Mouse (Mus musculus) liver, postnatal 0 days (tissue): ENCODE measurements around the gene Rtkn2. TPM values are rescaled to one million over a fixed set of nuclear protein-coding genes. Genes with fewer than 3 reads are reported as not detected.

Experiments
- ATAC-seq: fragments of 200-750 bp; cut with Nextera tagmentation; 2 replicates; pipeline ENCODE4 v1.8.0; 2017; ENCODE audit warnings: mild to moderate bottlenecking, moderate library complexity
- DNase-seq: peaks from one replicate; pipeline ENCODE4 v3.0.0-alpha.2; 2016
- H3K27ac ChIP-seq: fragments of 300-500 bp; sonication (generic); 2 replicates; pipeline ENCODE4 v1.5.1; 2014; ENCODE audit warnings: antibody characterized with exemption, moderate library complexity, mild to moderate bottlenecking, low read depth
- H3K27me3 ChIP-seq: fragments of 300-500 bp; sonication (generic); 2 replicates; pipeline ENCODE4 v1.6.1; 2014; ENCODE audit warnings: low read length, control low read depth, mixed read lengths; ENCODE audit not compliant: insufficient read depth
- H3K36me3 ChIP-seq: fragments of 300-500 bp; sonication (generic); replicated peaks from 2 replicates; pipeline ENCODE4 v1.6.1; 2014; ENCODE audit warnings: mild to moderate bottlenecking, control low read depth, low read length, moderate library complexity, mixed read lengths; ENCODE audit not compliant: insufficient read depth
- H3K4me1 ChIP-seq: fragments of 300-500 bp; sonication (generic); 2 replicates; pipeline ENCODE4 v1.6.1; 2014; ENCODE audit warnings: antibody characterized with exemption, mild to moderate bottlenecking, control low read depth; ENCODE audit not compliant: insufficient read depth
- H3K4me2 ChIP-seq: fragments of 300-500 bp; sonication (generic); 2 replicates; pipeline ENCODE4 v1.6.1; 2014; ENCODE audit warnings: low read depth, mild to moderate bottlenecking, low read length, moderate library complexity, mixed read lengths
- H3K4me3 ChIP-seq: fragments of 300-500 bp; sonication (generic); 2 replicates; pipeline ENCODE4 v1.5.1; 2014; ENCODE audit warnings: low read depth, low read length
- H3K9ac ChIP-seq: fragments of 300-500 bp; sonication (generic); replicated peaks from 2 replicates; pipeline ENCODE4 v1.6.1; 2014; ENCODE audit warnings: mild to moderate bottlenecking, moderate library complexity
- H3K9me3 ChIP-seq: fragments of 300-500 bp; sonication (generic); 2 replicates; pipeline ENCODE4 v1.6.1; 2016; ENCODE audit warnings: mild to moderate bottlenecking, control low read depth, low read length, mixed read lengths
- CTCF ChIP-seq: sonication (generic); IDR thresholded peaks from 2 replicates; pipeline ENCODE4 v1.5.1; 2016; ENCODE audit warnings: antibody characterized with exemption, low read depth
- EP300 ChIP-seq: IDR thresholded peaks from 2 replicates; pipeline ENCODE4 v1.6.1; 2016; ENCODE audit warnings: antibody characterized with exemption, low read depth, mild to moderate bottlenecking
- WGBS: fragments of 180-500 bp; shearing (Covaris S2); extraction: QIAGEN DNeasy Blood & Tissue Kit; methylation state at CpG from one replicate; pipeline ENCODE4 v1.1.7; 2014; ENCODE audit not compliant: insufficient replicate concordance; 5-methylcytosine and 5-hydroxymethylcytosine counted together
- polyA plus RNA-seq: library from polyadenylated mRNA; unstranded; fragments of >200 nt; fragmentation: Nextera tagmentation; extraction: Ambion mirVana; gene quantifications from 2 replicates; pipeline ENCODE4 v1.2.1, GENCODE M21; 2015

The Rtkn2 gene
- polyA plus RNA-seq, 1 experiment from 2014 or later = 1.4 TPM

DNA sequence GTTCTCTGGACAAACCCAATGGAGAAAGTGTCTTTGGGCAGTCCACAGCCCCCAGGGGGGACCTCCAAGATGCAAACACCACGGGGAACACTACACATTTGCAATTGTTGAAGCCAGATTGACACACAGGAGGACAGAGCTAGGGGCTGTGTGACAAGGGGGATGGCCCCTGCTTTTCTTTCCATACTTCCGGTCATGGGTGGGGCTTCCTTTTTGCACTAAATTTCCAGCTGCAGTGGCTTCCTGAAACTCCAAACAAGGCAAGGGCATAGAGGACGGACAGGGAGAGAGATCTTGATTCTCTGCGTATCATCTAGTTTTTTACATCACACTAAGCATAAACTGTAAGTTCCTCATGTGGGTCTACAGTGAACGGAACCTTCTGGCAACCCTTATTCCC lies 88.6 kb downstream of the Rtkn2 start:
- TF ChIP-seq EP300 (no peak), CTCF (no peak)
- H3K4me1 ChIP-seq = no peaks in the 10 kb centered on the region
- no peaks in the 10 kb centered on the region for H3K36me3 ChIP-seq
- ATAC-seq (no peak), DNase-seq (no peak)
- no peak overlapping the region for H3K4me2 ChIP-seq
- H3K27me3 ChIP-seq = no peaks in the 10 kb centered on the region
- 71% methylated on average over 5 of the region's 5 CpGs for WGBS
- no peak overlapping the region for H3K9ac ChIP-seq
- no peak overlapping the region for H3K27ac ChIP-seq
- H3K9me3 ChIP-seq = no peaks in the 10 kb centered on the region
- H3K4me3 ChIP-seq = no peak overlapping the region

DNA sequence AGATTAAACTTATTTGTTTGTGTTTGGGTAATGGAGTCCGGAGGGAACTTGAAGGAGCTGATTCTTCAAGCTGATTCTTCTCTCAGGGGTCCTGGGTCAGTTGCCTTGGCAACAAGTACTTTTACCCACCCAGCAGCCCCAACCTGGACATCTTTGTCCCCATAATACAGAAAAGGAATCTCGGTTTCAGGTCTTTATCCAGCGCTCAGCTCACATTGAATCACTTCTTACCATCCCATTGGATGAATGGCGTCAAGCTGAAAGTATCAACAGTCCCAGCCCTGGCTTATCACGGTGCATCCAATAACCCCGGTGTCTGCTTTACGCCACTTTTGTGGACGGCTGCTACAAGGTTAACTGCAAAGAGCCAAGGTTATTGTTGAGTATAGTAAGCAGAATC lies 89.1 kb downstream of the Rtkn2 start:
- TF ChIP-seq CTCF (no peak), EP300 (no peak)
- Histone ChIP-seq H3K4me3 (no peak overlapping the region), H3K27me3 (no peaks in the 10 kb centered on the region), H3K9me3 (no peaks in the 10 kb centered on the region), H3K27ac (no peak overlapping the region), H3K9ac (no peak overlapping the region), H3K4me2 (no peak overlapping the region), H3K4me1 (no peaks in the 10 kb centered on the region), H3K36me3 (no peaks in the 10 kb centered on the region)
- 70% methylated on average over 8 of the region's 8 CpGs for WGBS
- no peak for DNase-seq
- no peak for ATAC-seq

DNA sequence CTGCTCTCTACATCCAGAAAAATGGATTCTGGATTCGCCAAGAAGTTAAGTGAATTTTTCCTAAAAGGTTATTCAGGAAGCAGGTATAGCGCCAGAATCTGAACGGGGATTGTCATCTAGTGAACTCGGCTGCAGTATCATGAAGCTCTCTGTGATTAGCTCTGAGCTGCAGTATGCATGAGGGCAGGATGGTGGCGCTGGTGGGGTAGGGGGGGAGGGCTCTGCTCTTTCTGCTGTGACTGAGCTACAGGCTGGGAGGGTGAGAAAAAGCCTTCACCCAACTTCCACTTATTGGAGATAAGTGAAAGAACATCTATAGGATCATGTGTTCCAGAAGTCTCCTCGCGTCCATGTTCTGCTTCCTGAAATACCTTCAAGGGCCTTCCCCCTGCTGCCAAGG lies 91.7 kb downstream of the Rtkn2 start:
- no peak for TF ChIP-seq EP300
- TF ChIP-seq CTCF = peak; percentile 21; the same call in 1 of the 2 replicates
- Histone ChIP-seq H3K4me3 (no peak overlapping the region), H3K27me3 (no peaks in the 10 kb centered on the region), H3K4me2 (no peak overlapping the region), H3K9ac (no peak overlapping the region), H3K36me3 (no peaks in the 10 kb centered on the region), H3K27ac (no peak overlapping the region), H3K4me1 (no peaks in the 10 kb centered on the region), H3K9me3 (no peaks in the 10 kb centered on the region)
- DNase-seq (no peak), ATAC-seq (no peak)
- WGBS = 78% methylated on average over 7 of the region's 7 CpGs

DNA sequence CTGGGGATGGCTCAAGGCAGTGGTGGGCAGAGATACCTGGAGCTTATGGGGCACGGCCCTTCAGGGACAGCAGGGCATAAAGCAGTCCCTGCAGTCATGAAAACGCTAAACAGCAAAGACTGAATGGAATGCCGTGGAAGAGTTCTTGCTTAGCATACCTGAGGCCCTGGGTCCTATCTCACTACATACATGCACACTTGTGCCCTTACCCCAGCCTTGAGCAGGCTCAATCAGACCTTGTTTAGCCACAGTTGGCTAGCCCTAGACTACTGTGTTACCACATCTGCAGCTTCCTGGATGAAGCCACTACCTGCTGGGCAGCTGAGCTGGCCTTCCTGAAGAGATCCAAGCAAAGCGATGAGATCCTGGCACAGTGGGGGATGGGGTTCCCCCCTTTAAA lies 93.3 kb downstream of the Rtkn2 start:
- WGBS = 83% methylated on average over 4 of the region's 4 CpGs
- Histone ChIP-seq H3K27ac (no peak overlapping the region), H3K9ac (no peak overlapping the region), H3K27me3 (no peaks in the 10 kb centered on the region), H3K4me3 (no peak overlapping the region), H3K4me2 (no peak overlapping the region), H3K9me3 (no peaks in the 10 kb centered on the region), H3K36me3 (no peaks in the 10 kb centered on the region), H3K4me1 (no peaks in the 10 kb centered on the region)
- DNase-seq (no peak), ATAC-seq (no peak)
- TF ChIP-seq EP300 = no peak
- no peak for TF ChIP-seq CTCF

DNA sequence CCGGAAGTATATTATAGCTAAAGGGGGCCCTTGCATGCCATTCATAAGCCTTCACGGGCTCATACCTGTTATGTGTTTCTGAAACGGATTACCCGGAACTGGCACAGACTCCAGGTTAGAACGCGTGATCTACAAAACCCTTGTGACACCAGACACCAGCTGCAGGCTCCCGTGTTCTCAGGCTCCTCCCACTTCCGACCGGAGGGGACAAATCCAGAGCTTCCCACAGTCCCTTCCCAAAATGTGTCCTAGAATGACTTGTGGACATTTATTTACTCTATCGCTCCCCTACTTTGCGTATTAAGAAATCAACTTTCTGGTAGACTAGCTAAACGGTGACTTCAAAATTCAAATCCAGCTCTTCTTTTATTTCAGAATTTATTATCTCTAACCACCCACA lies 94.9 kb downstream of the Rtkn2 start:
- no peak overlapping the region for H3K4me2 ChIP-seq
- no peak for TF ChIP-seq EP300
- TF ChIP-seq CTCF = no peak
- no peak for ATAC-seq
- no peaks in the 10 kb centered on the region for H3K4me1 ChIP-seq
- H3K36me3 ChIP-seq = no peaks in the 10 kb centered on the region
- H3K9ac ChIP-seq = no peak overlapping the region
- H3K27ac ChIP-seq = no peak overlapping the region
- H3K4me3 ChIP-seq = no peak overlapping the region
- no peaks in the 10 kb centered on the region for H3K9me3 ChIP-seq
- no peaks in the 10 kb centered on the region for H3K27me3 ChIP-seq
- no peak for DNase-seq
- 83% methylated on average over 12 of the region's 12 CpGs for WGBS

DNA sequence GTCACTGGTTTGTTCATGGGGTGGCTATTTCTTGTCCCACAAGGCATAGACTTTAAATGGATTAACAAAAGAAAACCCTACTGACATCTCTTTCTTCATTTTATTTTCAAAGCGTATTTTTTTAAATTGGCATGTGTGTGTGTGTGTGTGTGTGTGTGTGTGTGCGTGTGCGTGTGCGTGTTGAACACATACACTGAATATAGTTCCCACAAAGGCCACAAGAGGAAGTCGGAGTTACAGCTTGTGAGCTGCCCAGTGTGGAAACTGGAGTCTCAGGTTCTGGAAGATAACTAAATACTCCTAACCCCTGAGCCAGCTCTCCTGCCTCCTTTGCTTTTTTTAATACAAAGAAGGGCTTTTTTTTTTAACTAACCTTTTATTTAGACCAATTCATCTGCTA lies 95.8 kb downstream of the Rtkn2 start:
- H3K9me3 ChIP-seq = no peaks in the 10 kb centered on the region
- no peaks in the 10 kb centered on the region for H3K36me3 ChIP-seq
- H3K4me3 ChIP-seq = no peak overlapping the region
- 0 out of 2 replicates have a peak, but pooled peaks cover 2% of the 10 kb centered on the region for H3K4me1 ChIP-seq
- 0 out of 2 replicates have a peak, but pooled peaks have one; percentile 14 for TF ChIP-seq CTCF
- no peak for TF ChIP-seq EP300
- ATAC-seq (no peak), DNase-seq (no peak)
- 48% methylated on average over 5 of the region's 5 CpGs for WGBS
- no peak overlapping the region for H3K9ac ChIP-seq
- H3K4me2 ChIP-seq = no peak overlapping the region
- no peak overlapping the region for H3K27ac ChIP-seq
- H3K27me3 ChIP-seq = no peaks in the 10 kb centered on the region

DNA sequence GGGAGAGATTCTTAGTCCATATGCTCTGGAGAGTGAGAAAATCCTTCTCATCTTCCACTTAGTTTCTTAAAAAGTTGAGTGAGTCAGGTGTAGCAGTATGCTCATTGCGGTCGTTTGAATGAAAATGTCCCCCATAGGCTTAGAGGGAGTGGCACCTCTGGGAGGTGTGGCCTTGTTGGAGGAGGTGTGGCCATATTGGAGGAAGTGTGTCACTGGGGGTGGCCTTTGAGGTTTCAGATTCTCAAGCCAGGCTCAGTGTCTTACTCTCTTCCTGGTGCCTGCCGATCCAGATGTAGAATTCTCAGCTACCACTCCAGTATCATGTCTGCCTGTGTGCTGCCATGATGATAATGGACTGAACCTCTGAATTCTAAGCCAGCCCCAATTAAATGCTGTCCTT lies 99.3 kb downstream of the Rtkn2 start:
- ATAC-seq = no peak
- no peak overlapping the region for H3K4me2 ChIP-seq
- no peak for DNase-seq
- no peak overlapping the region for H3K4me3 ChIP-seq
- no peaks in the 10 kb centered on the region for H3K36me3 ChIP-seq
- TF ChIP-seq CTCF = no peak
- no peak for TF ChIP-seq EP300
- H3K9me3 ChIP-seq = no peaks in the 10 kb centered on the region
- H3K4me1 ChIP-seq = 0 out of 2 replicates have a peak, but pooled peaks cover 2% of the 10 kb centered on the region
- WGBS = 88% methylated on average over 3 of the region's 3 CpGs
- no peaks in the 10 kb centered on the region for H3K27me3 ChIP-seq
- no peak overlapping the region for H3K9ac ChIP-seq
- no peak overlapping the region for H3K27ac ChIP-seq
